Mouse (Mus musculus) MEL (cell line): ENCODE results near the gene Asb16.

ENCODE experiments used
- CHD2 ChIP-seq: IDR thresholded peaks from 2 replicates; pipeline ENCODE4 v1.6.1; 2011; ENCODE audit warnings: low read length, improper control_type of control experiment
- NRF1 ChIP-seq: IDR thresholded peaks from 2 replicates; pipeline ENCODE4 v1.6.1; 2014; ENCODE audit warnings: low read depth, mild to moderate bottlenecking, inconsistent platforms, low read length, improper control_type of control experiment, moderate library complexity; ENCODE audit not compliant: poor library complexity, insufficient read depth, severe bottlenecking

DNA sequence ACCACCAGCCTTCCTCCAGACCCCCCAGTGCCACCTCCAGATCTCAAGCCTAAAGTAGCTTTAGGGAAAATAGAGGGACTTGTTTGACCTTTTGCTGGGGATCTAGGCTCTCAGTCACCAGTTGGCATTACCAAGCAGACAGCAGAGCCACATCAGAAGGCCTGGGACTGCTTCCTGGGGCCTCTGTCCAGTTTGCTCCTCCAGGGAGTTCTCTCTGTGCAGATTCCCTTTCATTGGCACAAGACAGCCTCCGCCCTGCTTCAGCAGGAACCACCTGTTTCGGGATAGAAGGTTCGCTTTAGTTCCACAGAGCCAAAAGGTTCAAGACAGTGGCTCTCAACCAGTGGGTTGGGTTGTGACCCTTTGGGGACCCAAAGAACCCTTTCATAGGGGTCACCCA lies 11.1 kb downstream of the Asb16 start:
- TF ChIP-seq NRF1 = no peak
- TF ChIP-seq CHD2 = no peak
